Mouse (Mus musculus): ENCODE measurements around the gene Dennd1c. TPM values are rescaled to one million over a fixed set of nuclear protein-coding genes. Genes with fewer than 3 reads are reported as not detected.

Gene Dennd1c
- polyA plus RNA-seq, 1 experiment, result not detected

GRCm38 (mm10) chr17:57076916-57077315 lies 1.4 kb downstream of the Dennd1c start:
- Histone ChIP-seq H3ac (ENCODE audit: control insufficient read depth, insufficient read length, low read depth) (no peak overlapping the region), H3K27me3 (ENCODE audit: control insufficient read depth, insufficient read depth, insufficient read length) (peaks cover 51% of the 10 kb centered on the region), H3K79me2 (ENCODE audit: control insufficient read depth, insufficient read depth) (no peaks in the 10 kb centered on the region), H3K36me3 (ENCODE audit: control insufficient read depth, insufficient read depth) (no peaks in the 10 kb centered on the region), H3K4me3 (ENCODE audit: insufficient read depth, poor library complexity, severe bottlenecking) (no peak overlapping the region), H3K79me3 (ENCODE audit: low read depth) (no peaks in the 10 kb centered on the region)
- TF ChIP-seq MYOG (IDR thresholded peaks at IDR 0.05; ENCODE audit: control insufficient read depth, extremely low read depth, insufficient read length) (no peak), MAX (IDR thresholded peaks at IDR 0.05) (no peak), FOSL1 (IDR thresholded peaks at IDR 0.05; ENCODE audit: insufficient read depth, low read length, poor library complexity, severe bottlenecking) (no peak)

GRCm38 (mm10) chr17:57070699-57071098 lies 7.6 kb downstream of the Dennd1c start:
- Histone ChIP-seq H3K27me3 (ENCODE audit: control insufficient read depth, insufficient read depth, insufficient read length) (peaks cover 59% of the 10 kb centered on the region), H3K79me3 (ENCODE audit: low read depth) (no peaks in the 10 kb centered on the region), H3K79me2 (ENCODE audit: control insufficient read depth, insufficient read depth) (no peaks in the 10 kb centered on the region), H3K36me3 (ENCODE audit: control insufficient read depth, insufficient read depth) (no peaks in the 10 kb centered on the region), H3ac (ENCODE audit: control insufficient read depth, insufficient read length, low read depth) (no peak overlapping the region), H3K4me3 (ENCODE audit: insufficient read depth, poor library complexity, severe bottlenecking) (no peak overlapping the region)
- TF ChIP-seq CTCF (IDR thresholded peaks at IDR 0.05; ENCODE audit: control insufficient read depth, insufficient read depth, insufficient read length) (no peak), MYOG (IDR thresholded peaks at IDR 0.05; ENCODE audit: control insufficient read depth, extremely low read depth, insufficient read length) (no peak), MAX (IDR thresholded peaks at IDR 0.05) (no peak), MYOD1 (IDR thresholded peaks at IDR 0.05; ENCODE audit: control insufficient read depth, insufficient read length, low read depth) (no peak), FOSL1 (IDR thresholded peaks at IDR 0.05; ENCODE audit: insufficient read depth, low read length, poor library complexity, severe bottlenecking) (no peak), USF1 (IDR thresholded peaks at IDR 0.05; ENCODE audit: low read depth) (no peak), CEBPB (IDR thresholded peaks at IDR 0.05; ENCODE audit: low read depth) (no peak)

GRCm38 (mm10) chr17:57070272-57070671 lies 8.0 kb downstream of the Dennd1c start:
- TF ChIP-seq MYOG (IDR thresholded peaks at IDR 0.05; ENCODE audit: control insufficient read depth, extremely low read depth, insufficient read length) (no peak), MYOD1 (IDR thresholded peaks at IDR 0.05; ENCODE audit: control insufficient read depth, insufficient read length, low read depth) (no peak), MAX (IDR thresholded peaks at IDR 0.05) (no peak), USF1 (IDR thresholded peaks at IDR 0.05; ENCODE audit: low read depth) (no peak), CTCF (IDR thresholded peaks at IDR 0.05; ENCODE audit: control insufficient read depth, insufficient read depth, insufficient read length) (no peak), FOSL1 (IDR thresholded peaks at IDR 0.05; ENCODE audit: insufficient read depth, low read length, poor library complexity, severe bottlenecking) (no peak), CEBPB (IDR thresholded peaks at IDR 0.05; ENCODE audit: low read depth) (no peak)
- no peaks in the 10 kb centered on the region for H3K79me2 ChIP-seq (ENCODE audit: control insufficient read depth, insufficient read depth)
- H3K79me3 ChIP-seq (ENCODE audit: low read depth), result no peaks in the 10 kb centered on the region
- H3K36me3 ChIP-seq (ENCODE audit: control insufficient read depth, insufficient read depth), result no peaks in the 10 kb centered on the region
- no peak overlapping the region for H3K4me3 ChIP-seq (ENCODE audit: insufficient read depth, poor library complexity, severe bottlenecking)
- H3ac ChIP-seq (ENCODE audit: control insufficient read depth, insufficient read length, low read depth), result no peak overlapping the region
- peaks cover 60% of the 10 kb centered on the region for H3K27me3 ChIP-seq (ENCODE audit: control insufficient read depth, insufficient read depth, insufficient read length)

GRCm38 (mm10) chr17:57066908-57067307 lies 11.4 kb downstream of the Dennd1c start:
- TF ChIP-seq CTCF (IDR thresholded peaks at IDR 0.05; ENCODE audit: control insufficient read depth, insufficient read depth, insufficient read length) (no peak), MYOD1 (IDR thresholded peaks at IDR 0.05; ENCODE audit: control insufficient read depth, insufficient read length, low read depth) (no peak), FOSL1 (IDR thresholded peaks at IDR 0.05; ENCODE audit: insufficient read depth, low read length, poor library complexity, severe bottlenecking) (no peak), MYOG (IDR thresholded peaks at IDR 0.05; ENCODE audit: control insufficient read depth, extremely low read depth, insufficient read length) (no peak), CEBPB (IDR thresholded peaks at IDR 0.05; ENCODE audit: low read depth) (no peak), MAX (IDR thresholded peaks at IDR 0.05) (no peak), USF1 (IDR thresholded peaks at IDR 0.05; ENCODE audit: low read depth) (no peak)
- H3ac ChIP-seq (ENCODE audit: control insufficient read depth, insufficient read length, low read depth), result no peak overlapping the region
- no peaks in the 10 kb centered on the region for H3K79me3 ChIP-seq (ENCODE audit: low read depth)
- no peaks in the 10 kb centered on the region for H3K36me3 ChIP-seq (ENCODE audit: control insufficient read depth, insufficient read depth)
- peaks cover 63% of the 10 kb centered on the region for H3K27me3 ChIP-seq (ENCODE audit: control insufficient read depth, insufficient read depth, insufficient read length)
- H3K4me3 ChIP-seq (ENCODE audit: insufficient read depth, poor library complexity, severe bottlenecking), result no peak overlapping the region
- no peaks in the 10 kb centered on the region for H3K79me2 ChIP-seq (ENCODE audit: control insufficient read depth, insufficient read depth)

GRCm38 (mm10) chr17:57063031-57063430 lies 15.3 kb downstream of the Dennd1c start:
- H3K4me3 ChIP-seq (ENCODE audit: insufficient read depth, poor library complexity, severe bottlenecking), result no peak overlapping the region
- H3K36me3 ChIP-seq (ENCODE audit: control insufficient read depth, insufficient read depth), result no peaks in the 10 kb centered on the region
- peaks cover 69% of the 10 kb centered on the region for H3K27me3 ChIP-seq (ENCODE audit: control insufficient read depth, insufficient read depth, insufficient read length)
- H3ac ChIP-seq (ENCODE audit: control insufficient read depth, insufficient read length, low read depth), result no peak overlapping the region
- no peaks in the 10 kb centered on the region for H3K79me3 ChIP-seq (ENCODE audit: low read depth)
- TF ChIP-seq MAX (IDR thresholded peaks at IDR 0.05), result no peak
- TF ChIP-seq CTCF (IDR thresholded peaks at IDR 0.05; ENCODE audit: control insufficient read depth, insufficient read depth, insufficient read length), result no peak
- no peak for TF ChIP-seq FOSL1 (IDR thresholded peaks at IDR 0.05; ENCODE audit: insufficient read depth, low read length, poor library complexity, severe bottlenecking)
- TF ChIP-seq CEBPB (IDR thresholded peaks at IDR 0.05; ENCODE audit: low read depth), result no peak
- TF ChIP-seq USF1 (IDR thresholded peaks at IDR 0.05; ENCODE audit: low read depth), result no peak
- TF ChIP-seq MYOG (IDR thresholded peaks at IDR 0.05; ENCODE audit: control insufficient read depth, extremely low read depth, insufficient read length), result no peak
- no peak for TF ChIP-seq MYOD1 (IDR thresholded peaks at IDR 0.05; ENCODE audit: control insufficient read depth, insufficient read length, low read depth)
- H3K79me2 ChIP-seq (ENCODE audit: control insufficient read depth, insufficient read depth), result no peaks in the 10 kb centered on the region

GRCm38 (mm10) chr17:57062548-57062947 lies 15.8 kb downstream of the Dennd1c start:
- Histone ChIP-seq H3K4me3 (ENCODE audit: insufficient read depth, poor library complexity, severe bottlenecking) (no peak overlapping the region), H3K79me2 (ENCODE audit: control insufficient read depth, insufficient read depth) (no peaks in the 10 kb centered on the region), H3ac (ENCODE audit: control insufficient read depth, insufficient read length, low read depth) (no peak overlapping the region), H3K79me3 (ENCODE audit: low read depth) (no peaks in the 10 kb centered on the region), H3K36me3 (ENCODE audit: control insufficient read depth, insufficient read depth) (no peaks in the 10 kb centered on the region), H3K27me3 (ENCODE audit: control insufficient read depth, insufficient read depth, insufficient read length) (peaks cover 70% of the 10 kb centered on the region)
- no peak for TF ChIP-seq CTCF (IDR thresholded peaks at IDR 0.05; ENCODE audit: control insufficient read depth, insufficient read depth, insufficient read length)

All from C2C12 (cell line).